Mouse (Mus musculus) cerebellum, adult 9-10 months (tissue): Measurements from ENCODE around the gene Mpzl3.

ENCODE experiments used
- DNase-seq: peaks from one replicate; pipeline ENCODE4 v3.0.0; 2022

Mpzl3 gene

DNA sequence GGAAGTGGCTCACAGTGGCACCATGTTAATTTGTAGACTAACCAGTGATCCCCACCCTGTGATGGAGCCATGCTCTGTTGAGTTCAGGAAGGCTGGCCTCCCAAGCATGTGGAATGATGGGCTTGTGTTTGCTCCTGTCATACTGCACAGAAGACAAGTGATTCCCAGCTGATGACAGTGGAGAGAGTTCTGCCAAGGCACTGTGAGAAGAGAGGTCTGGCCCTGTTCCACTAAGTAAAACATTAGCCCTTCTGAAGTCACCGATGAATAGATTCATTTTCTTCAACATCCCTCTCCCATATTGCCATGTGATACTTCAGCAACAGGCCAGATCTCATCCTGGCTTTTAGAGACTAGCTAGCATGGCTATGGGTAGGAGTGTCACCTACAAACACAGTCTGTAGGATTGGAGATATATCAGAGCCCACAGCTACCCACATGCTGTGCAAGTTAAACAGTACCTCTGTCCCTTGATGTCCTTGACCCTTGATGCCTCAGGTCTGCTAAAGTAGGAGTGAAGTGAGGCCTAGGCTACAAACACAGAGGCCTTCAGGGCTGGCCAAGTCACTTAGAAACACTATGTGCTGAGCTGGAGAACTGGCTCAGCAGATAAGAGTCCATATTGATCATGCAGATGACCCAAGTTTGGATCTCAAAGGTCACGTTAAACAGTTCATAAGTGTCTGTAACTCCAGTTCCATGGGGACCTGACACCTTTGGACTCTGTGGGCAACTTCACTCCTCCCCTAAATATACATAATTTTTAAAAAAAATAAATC is 50.8 kb downstream of the Mpzl3 start:
- DNase-seq: no peak

DNA sequence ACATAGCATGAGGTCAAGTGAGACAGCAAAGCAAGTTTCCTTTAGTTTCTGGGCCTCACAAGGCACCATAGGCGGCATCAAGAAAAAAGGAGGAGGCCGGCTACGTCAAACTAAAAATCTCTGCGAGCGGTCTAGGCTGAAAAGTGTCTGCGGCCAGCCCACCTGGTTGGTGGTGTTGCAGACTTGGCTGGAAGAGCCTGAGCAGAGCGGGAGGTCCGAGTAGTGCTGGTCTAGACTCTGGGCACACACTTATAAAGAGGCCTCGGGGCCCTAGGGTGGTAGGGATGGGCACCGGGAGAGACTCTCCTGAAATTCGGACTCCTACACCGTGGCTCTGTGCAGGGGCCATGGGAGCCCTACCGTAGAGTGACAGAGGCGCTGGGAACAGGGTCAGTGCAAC is 60.7 kb downstream of the Mpzl3 start:
- DNase-seq: peak; percentile 89

DNA sequence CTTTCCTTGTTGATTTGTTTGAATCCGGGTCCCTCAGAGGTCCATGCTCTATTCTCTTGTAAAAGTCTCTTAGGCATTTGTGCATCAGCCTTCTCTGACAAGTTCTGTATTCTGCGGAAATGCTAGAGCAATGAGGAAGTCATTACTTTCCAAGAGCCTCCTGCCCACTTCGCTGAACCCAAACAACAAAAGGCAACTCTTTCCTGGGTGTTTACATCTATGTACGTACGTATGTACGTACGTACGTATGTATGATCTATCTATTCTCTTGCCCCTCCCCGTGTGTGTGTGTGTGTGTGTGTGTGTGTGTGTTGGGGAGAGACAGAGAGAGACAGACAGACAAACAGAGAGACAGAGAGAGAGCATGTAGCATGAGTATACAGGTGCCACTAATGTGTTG is 61.8 kb downstream of the Mpzl3 start:
- no peak for DNase-seq

DNA sequence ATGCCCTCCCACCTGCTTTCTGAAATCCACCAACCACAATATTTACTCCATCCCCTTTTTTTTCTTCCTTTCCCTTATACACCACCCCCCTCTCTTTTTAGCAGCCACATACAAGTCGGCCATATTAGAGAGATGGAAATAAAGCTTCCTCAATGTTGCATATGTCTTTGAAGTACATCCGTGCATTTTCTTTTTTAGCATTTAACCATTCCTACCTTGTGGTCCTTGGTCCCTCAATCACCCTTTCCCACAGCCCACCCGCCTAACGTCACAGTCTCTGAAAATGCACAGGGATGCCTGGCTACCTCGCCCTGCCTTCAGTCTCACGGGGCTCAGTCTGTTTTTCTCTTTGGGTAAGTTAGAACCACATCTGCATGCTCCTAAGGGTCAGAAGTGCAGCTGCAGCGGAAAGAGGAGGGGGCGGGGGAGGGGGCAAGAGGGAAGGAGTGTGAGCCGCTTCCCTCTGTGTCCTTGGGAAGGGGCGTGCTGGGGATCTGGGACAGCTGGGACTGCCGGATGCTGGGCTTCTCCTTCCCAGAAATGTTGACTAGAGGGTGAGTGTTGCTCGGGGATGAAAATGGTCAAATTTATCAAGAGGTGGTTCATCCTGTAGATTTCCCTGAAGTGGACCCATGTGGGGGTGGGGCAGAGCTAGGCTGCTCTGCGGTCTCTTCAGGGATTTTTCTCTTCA is 62.9 kb downstream of the Mpzl3 start, which contains the start of gene Scn2b:
Scn2b (plus strand) TSS at position 42 of the 691 bp plus-strand sequence.
- peak; percentile 86 for DNase-seq

DNA sequence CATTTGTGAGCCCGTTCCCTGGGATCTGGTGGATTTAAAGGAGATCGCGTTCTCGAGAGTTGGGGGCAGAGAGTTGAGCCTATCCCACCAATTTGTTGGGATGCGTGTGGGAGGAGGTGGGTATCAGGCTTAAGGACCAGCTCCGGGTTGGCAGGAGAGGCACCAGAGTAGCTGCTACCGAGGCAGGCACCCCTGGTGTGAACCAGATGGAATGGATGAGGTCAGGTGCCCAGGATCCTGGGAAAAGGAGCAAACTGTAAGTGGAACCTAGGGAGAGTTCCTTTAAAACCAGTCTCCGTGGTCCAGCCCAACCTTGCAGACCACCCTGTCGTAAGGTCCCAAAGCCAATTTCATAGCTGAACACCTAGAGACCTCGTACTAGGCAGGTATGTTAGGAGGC is 63.6 kb downstream of the Mpzl3 start:
- DNase-seq: peak; percentile 94

DNA sequence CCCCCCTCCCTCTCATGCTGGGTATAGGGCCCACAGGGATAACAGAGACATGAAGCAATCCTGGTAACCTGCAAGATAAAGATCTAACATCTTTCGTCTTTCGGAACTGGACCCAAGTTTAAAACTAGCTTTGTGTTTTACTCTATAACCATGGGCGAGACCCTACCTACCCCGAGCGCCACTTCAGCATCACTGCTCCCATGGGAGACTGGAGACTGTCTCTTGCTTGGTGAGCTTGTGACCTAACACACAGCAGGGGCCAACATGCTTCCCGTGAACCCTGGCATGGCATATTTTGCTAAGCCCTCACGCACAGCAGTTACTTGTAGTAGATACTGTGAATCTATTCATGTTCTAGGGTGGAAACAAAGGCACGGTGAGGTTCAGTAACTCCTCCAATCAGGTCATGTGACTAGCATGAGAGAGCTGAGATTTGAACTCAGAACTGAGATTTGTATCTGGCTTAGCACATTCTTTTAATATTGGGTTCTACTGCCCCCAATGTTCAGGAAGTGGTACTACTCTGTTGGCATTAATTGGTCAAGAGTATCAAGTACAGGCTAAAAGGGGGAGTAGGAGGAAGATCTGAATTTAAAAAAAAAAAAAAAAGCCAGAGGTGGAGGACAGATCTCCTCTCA is 64.4 kb downstream of the Mpzl3 start:
- peak; percentile 80 for DNase-seq

DNA sequence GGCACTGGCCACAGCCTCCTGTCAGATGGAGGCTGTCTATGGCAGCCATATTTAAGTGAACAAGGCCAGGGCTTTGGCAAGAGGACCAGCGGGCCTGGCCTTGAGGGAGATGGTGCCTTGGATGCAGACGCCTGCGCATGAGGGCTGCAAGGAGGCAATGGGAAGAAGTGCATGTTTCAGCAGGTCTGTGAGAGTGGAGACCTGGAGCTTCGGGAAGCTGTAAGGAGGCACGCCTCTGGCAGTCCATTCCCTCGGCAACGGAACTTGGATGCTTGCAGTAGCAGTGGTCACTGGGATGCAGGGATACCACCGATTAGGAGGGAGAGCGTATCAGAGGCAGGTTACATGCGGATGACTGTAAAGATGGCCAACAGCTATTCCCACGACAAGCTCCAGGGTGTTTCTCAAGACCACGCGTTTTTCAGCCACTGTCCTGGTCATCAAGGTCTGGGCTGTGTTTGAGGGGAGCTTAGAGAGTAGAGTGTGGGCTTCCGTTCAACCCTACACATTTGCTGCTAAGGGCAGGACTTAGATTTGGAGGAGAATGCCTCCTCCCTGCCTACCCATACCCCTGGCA is 65.1 kb downstream of the Mpzl3 start:
- DNase-seq: no peak

DNA sequence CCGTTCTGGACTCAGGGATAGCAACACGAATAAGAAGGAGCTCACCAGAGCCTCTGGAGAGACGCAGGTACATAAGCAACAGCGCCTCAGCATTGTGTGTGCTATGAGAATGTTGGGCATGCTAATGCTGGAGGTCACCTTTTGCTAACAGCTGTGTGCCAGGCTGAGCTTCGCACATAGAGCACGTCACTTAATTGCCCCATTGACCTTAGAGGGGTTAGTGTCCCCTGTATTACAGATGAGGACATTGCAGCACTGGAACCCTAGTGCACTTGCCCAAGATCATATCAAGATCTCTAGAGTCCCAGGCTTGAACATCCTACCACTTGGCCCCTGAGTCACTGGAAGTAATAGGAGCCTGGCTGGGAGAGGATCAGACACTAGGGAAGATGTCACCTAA is 65.6 kb downstream of the Mpzl3 start:
- DNase-seq: peak; percentile 71

DNA sequence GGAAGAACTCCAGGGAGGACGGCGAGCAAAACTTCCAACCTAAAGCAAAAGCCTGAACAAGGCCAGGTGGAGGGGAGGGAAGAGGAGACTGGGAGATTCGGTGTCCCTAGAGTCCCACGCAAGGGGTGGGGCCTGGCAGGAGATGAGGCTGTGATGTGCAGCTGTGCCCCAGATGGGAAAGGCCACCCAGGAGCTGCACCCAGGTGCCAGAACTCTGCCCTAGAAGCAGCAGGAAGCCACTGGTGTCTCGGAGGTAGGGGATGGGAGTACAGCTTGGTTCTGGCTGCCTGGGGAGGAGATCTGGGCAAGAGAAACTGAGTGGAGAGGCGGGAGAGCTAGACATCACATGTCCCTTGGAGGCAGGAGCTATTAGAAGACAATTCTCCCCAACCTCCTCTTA is 66.0 kb downstream of the Mpzl3 start:
- peak; percentile 71 for DNase-seq

DNA sequence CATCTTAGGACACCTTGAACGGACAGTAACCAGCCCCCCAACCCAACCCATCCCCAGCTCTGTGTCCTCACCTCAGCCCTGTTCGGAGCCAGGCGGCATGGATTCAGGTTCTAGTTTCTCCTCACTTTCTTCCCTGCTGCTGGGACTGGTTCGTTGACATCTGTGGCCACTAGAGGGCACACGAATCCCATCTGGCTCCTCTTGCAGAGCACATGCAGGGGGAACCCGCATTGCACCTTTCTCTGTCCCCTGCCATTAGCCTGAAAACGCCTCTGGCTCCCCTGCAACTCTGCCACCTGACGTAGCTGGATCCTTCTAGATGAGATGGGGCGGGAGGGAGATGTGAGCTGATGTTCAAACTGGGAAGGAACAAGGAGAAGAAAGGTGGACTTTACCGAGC is 66.8 kb downstream of the Mpzl3 start:
- DNase-seq: peak; percentile 91

DNA sequence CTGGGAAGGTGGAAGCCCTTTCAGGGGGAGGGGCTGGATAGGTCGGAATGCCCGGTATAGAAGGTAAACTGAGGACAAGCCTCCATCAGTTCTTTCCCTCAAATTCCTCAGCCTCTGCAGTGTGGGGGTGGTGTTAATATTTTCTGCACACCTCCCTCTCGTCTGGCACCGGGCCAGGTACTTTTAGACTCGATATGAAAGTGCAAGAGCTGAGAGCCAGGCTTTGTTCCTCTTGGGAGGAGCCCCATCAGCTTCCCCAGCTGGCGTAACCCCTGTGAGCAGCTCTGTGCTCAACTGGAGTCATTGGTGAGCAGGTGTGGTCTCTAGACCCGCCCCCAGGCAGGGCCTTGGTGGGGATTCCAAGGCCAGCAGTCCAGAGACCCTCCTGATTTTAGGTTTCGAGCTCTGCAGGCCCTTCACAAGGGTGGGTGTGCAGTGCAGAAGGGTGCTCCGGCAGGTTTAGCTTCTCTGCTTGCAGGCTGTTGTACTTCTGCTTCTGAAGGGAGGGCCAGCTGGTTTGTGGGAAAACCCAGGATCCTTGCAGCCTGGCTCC is 67.3 kb downstream of the Mpzl3 start:
- DNase-seq: peak; percentile 81

DNA sequence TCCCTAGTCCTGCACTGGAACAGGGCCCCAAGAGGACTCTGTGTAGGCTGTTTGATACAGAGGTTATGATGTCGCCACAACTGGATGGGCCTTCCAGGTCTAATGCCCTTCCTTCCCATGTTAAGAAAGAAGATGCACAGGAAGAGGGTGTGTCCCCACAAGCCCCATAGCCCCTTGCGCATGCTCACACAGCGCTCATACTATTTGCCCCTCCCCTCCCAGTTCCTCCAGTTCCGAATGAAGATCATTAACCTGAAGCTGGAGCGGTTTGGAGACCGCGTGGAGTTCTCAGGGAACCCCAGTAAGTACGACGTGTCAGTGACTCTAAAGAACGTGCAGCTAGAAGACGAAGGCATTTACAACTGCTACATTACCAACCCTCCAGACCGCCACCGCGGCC is 70.2 kb downstream of the Mpzl3 start:
- no peak for DNase-seq

DNA sequence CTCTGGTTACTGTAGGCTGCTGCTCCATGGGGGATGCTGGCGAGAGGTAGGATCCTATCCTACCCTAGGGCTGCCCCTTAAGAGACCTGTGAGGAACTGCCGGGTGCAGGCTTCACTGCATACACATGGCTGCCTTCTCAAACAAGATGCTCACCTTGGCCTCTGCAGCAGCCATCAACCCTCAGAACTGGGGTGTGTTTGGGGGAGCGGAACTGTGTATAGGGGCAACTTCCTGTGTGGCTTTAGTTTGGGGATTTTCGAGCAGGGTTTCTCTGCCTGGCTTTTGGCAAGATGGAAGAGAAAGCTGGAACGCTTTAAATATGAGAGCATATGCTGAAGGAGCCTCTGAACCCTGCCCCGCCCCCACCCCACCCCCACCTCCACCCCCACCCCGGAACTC is 72.0 kb downstream of the Mpzl3 start:
- DNase-seq: no peak
